ENCODE assay signal across 13 mouse cellular contexts in genomic region chr2:6128136-6128805, GRCm38 (mm10). TPM values are rescaled to one million over a fixed set of nuclear protein-coding genes. Genes with fewer than 3 reads are reported as not detected.
DNase-seq lines count a peak whose midpoint lies in the region; ATAC-seq and TF ChIP-seq lines count a peak whose summit lies in the region.
"Had no signal": no experiment of that assay in that cellular context is flagged by ENCODE, and none has a peak within 500 bp of the region (broad histone marks: within the 10 kb centered on the region; RNA-seq: fewer than 3 reads in every experiment).

No protein-coding gene starts in this region.

- peak overlapping the region; percentile 96; the same call in 1 of the 2 replicates for H3K4me2 ChIP-seq in neural tube, embryonic 15.5 days
- H3K4me2 ChIP-seq in liver, embryonic 11.5 days: peak overlapping the region; percentile 94
- peak overlapping the region; percentile 75 for H3K4me2 ChIP-seq in stomach, postnatal 0 days (replicated peaks; ENCODE audit: low read depth)

- H3K27me3 ChIP-seq in neural tube, embryonic 15.5 days (replicated peaks): peaks cover 12% of the 10 kb centered on the region; the same call in 1 of the 2 replicates
- peaks cover 20% of the 10 kb centered on the region for H3K27me3 ChIP-seq in liver, embryonic 11.5 days (replicated peaks; ENCODE audit: control insufficient read depth, insufficient read depth, low read length)
- H3K27me3 ChIP-seq in stomach, postnatal 0 days (ENCODE audit: control insufficient read depth, insufficient read depth, low read length): no peaks in the 10 kb centered on the region

- ATAC-seq in neural tube, embryonic 15.5 days (ENCODE audit: low FRiP score): no peak
- ATAC-seq in liver, embryonic 11.5 days (replicated peaks; ENCODE audit: low FRiP score): peak; percentile 70
- no peak for ATAC-seq in stomach, postnatal 0 days (ENCODE audit: low FRiP score, low TSS enrichment)
- ATAC-seq: midbrain, embryonic 15.5 days had no signal

- no peak overlapping the region for H3K9ac ChIP-seq in neural tube, embryonic 15.5 days (replicated peaks)
- H3K9ac ChIP-seq in liver, embryonic 11.5 days (ENCODE audit: low read depth, low read length): no peak overlapping the region
- no peak overlapping the region; the same call in 1 of the 2 replicates for H3K9ac ChIP-seq in stomach, postnatal 0 days (ENCODE audit: low read length)
- H3K9ac ChIP-seq: forebrain, embryonic 12.5 days; midbrain, embryonic 15.5 days had no signal

- intact Hi-C loops in left cerebral cortex, postnatal 25 days (cut with DNase I): no loop called here

- no peak for TF ChIP-seq EP300 in stomach, postnatal 0 days (optimal IDR thresholded peaks at IDR 0.05)

- no peak overlapping the region for H3K27ac ChIP-seq in neural tube, embryonic 15.5 days (replicated peaks)
- H3K27ac ChIP-seq in liver, embryonic 11.5 days (ENCODE audit: low read depth, low read length): no peak overlapping the region
- H3K27ac ChIP-seq in stomach, postnatal 0 days (replicated peaks): no peak overlapping the region
- H3K27ac ChIP-seq: forebrain, embryonic 12.5 days; midbrain, embryonic 15.5 days had no signal

- WGBS in neural tube, embryonic 15.5 days: 86% methylated on average over 11 of the region's 11 CpGs
- WGBS in liver, embryonic 11.5 days: 57% methylated on average over 11 of the region's 11 CpGs
- WGBS in stomach, postnatal 0 days: 67% methylated on average over 11 of the region's 11 CpGs

- peak; percentile 4 for DNase-seq in adrenal gland, postnatal 25 days
- no peak for DNase-seq in adrenal gland, adult 2 months
- no peak for DNase-seq in neural tube, embryonic 10.5 days (ENCODE audit: extremely low spot score, low spot score)
- no peak for DNase-seq in liver, embryonic 11.5 days (ENCODE audit: low spot score)
- no peak for DNase-seq in stomach, postnatal 0 days (ENCODE audit: low spot score)
- no peak for DNase-seq in left cerebral cortex, postnatal 25 days (ENCODE audit: low spot score in 2 of 2)
- DNase-seq in right cerebral cortex, postnatal 14 days: no peak
- DNase-seq: cerebellum, adult 9-10 months; kidney, postnatal 25 days; right cerebral cortex, adult 18-20 months had no signal

- H3K9me3 ChIP-seq in neural tube, embryonic 15.5 days (replicated peaks): no peaks in the 10 kb centered on the region
- H3K9me3 ChIP-seq in liver, embryonic 11.5 days (ENCODE audit: control insufficient read depth, low read length): no peaks in the 10 kb centered on the region
- no peaks in the 10 kb centered on the region for H3K9me3 ChIP-seq in stomach, postnatal 0 days (ENCODE audit: control insufficient read depth, low read length)
- H3K9me3 ChIP-seq: forebrain, embryonic 12.5 days; midbrain, embryonic 15.5 days had no signal

- no peaks in the 10 kb centered on the region for H3K36me3 ChIP-seq in neural tube, embryonic 15.5 days
- H3K36me3 ChIP-seq in liver, embryonic 11.5 days (ENCODE audit: control insufficient read depth, insufficient read depth, low read length): no peaks in the 10 kb centered on the region
- H3K36me3 ChIP-seq in stomach, postnatal 0 days (ENCODE audit: control insufficient read depth, insufficient read depth, low read length): no peaks in the 10 kb centered on the region
- H3K36me3 ChIP-seq: forebrain, embryonic 12.5 days; midbrain, embryonic 15.5 days had no signal

- no peak for TF ChIP-seq CTCF in stomach, postnatal 0 days (IDR thresholded peaks at IDR 0.05; ENCODE audit: low read depth)

- H3K4me1 ChIP-seq in neural tube, embryonic 15.5 days: peaks cover 10% of the 10 kb centered on the region; the same call in 1 of the 2 replicates
- peaks cover 5% of the 10 kb centered on the region for H3K4me1 ChIP-seq in liver, embryonic 11.5 days (replicated peaks; ENCODE audit: control insufficient read depth, insufficient read depth, low read length)
- no peaks in the 10 kb centered on the region for H3K4me1 ChIP-seq in stomach, postnatal 0 days (replicated peaks; ENCODE audit: control insufficient read depth, insufficient read depth)
- H3K4me1 ChIP-seq: forebrain, embryonic 12.5 days had no signal

- 0 out of 2 replicates have a peak overlapping the region, but pooled peaks have one; percentile 88 for H3K4me3 ChIP-seq in neural tube, embryonic 15.5 days (replicated peaks)
- H3K4me3 ChIP-seq in liver, embryonic 11.5 days (ENCODE audit: low read depth, low read length): peak overlapping the region; percentile 69
- H3K4me3 ChIP-seq in stomach, postnatal 0 days (ENCODE audit: low read depth, low read length): peak overlapping the region; percentile 76
- H3K4me3 ChIP-seq: midbrain, embryonic 15.5 days had no signal

RNA-seq across cellular contexts. Expression of gene Proser2, which starts 1.7 kb away (rescaled TPM):
- total RNA-seq in adrenal gland, postnatal 25 days (2021): 11.7 and 13.4 TPM in 2 replicates
- total RNA-seq in adrenal gland, adult 2 months (2021): 10 to 100 TPM in 1 of 2 experiments, 1 to 10 TPM in 1; 8.7 to 18.7 TPM
- polyA plus RNA-seq in adrenal gland, adult 2 months (2012; rRNA removed): 12.1 and 15.6 TPM in 2 replicates
- 14.5 and 18.8 TPM in 2 replicates for polyA plus RNA-seq in neural tube, embryonic 15.5 days (2015; fragmentation: Nextera tagmentation; extraction: Ambion mirVana)
- 8.9 and 10.3 TPM in 2 replicates for polyA plus RNA-seq in liver, embryonic 11.5 days (2014; fragmentation: Nextera tagmentation; extraction: Ambion mirVana)
- polyA plus RNA-seq in stomach, postnatal 0 days (2015; fragmentation: Nextera tagmentation; extraction: Ambion mirVana): 49.0 and 55.2 TPM in 2 replicates
- 1 to 10 TPM; 3.0 to 3.5 TPM for total RNA-seq in left cerebral cortex, postnatal 25 days (2021)
